Mouse (Mus musculus) liver, postnatal 0 days (tissue): Measurements from ENCODE around the gene Cplx2.

Experiments
- CTCF ChIP-seq: sonication (generic); IDR thresholded peaks from 2 replicates; pipeline ENCODE4 v1.5.1; 2016; ENCODE audit warnings: antibody characterized with exemption, low read depth
- EP300 ChIP-seq: IDR thresholded peaks from 2 replicates; pipeline ENCODE4 v1.6.1; 2016; ENCODE audit warnings: antibody characterized with exemption, low read depth, mild to moderate bottlenecking

- TF ChIP-seq CTCF (no peak), EP300 (no peak)
Observed at GRCm38 (mm10) chr13:54401180-54401569, 30.0 kb downstream of the Cplx2 start.
